Mouse (Mus musculus) fibroblast of lung, adult 2 months (primary cell): Measurements from ENCODE around the gene Epb41l4b.

ENCODE experiments used
- DNase-seq: peaks from one replicate; pipeline ENCODE4 v3.0.0-alpha.2; 2011; ENCODE audit warnings: low read depth

The Epb41l4b gene

GRCm38 (mm10) chr4:56942567-56942966, 200.7 kb downstream of the Epb41l4b start:
- no peak for DNase-seq
